Mouse (Mus musculus): ENCODE measurements around the gene AI597479.

DNA sequence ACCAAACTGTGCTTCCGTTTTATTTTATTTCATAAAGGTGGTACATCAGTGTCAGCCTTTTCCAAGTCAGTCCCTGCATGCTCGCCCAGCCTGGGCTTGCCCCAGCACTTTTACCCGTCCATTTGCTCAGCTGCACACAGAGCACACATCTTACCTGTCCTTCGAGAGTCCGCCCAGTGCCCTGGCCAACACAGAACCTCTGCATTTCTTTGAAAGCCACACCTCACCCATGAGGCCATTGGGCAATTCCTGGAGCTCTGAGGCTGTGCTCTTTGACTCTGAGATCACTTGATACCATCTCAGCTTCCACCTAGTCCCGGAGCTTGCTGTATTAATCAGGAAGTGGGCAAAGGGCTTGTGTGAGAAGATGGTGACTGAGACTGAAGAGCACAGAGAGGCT, 46.9 kb downstream of the AI597479 start:
- TF ChIP-seq CTCF (IDR thresholded peaks at IDR 0.05; ENCODE audit: low read depth) (no peak), EP300 (IDR thresholded peaks at IDR 0.05; ENCODE audit: low read depth) (no peak)
